Comparison of ENCODE assay signal across 14 mouse cellular contexts in genomic region chr3:101010589-101011202, GRCm38 (mm10). TPM values are rescaled to one million over a fixed set of nuclear protein-coding genes. Genes with fewer than 3 reads are reported as not detected.
DNase-seq lines count a peak whose midpoint lies in the region; ATAC-seq and TF ChIP-seq lines count a peak whose summit lies in the region.
"Had no signal": no experiment of that assay in that cellular context is flagged by ENCODE, and none has a peak within 500 bp of the region (broad histone marks: within the 10 kb centered on the region; RNA-seq: fewer than 3 reads in every experiment).

No protein-coding gene starts in this region.

- no peak overlapping the region for H3K9ac ChIP-seq in intestine, postnatal 0 days (ENCODE audit: low read depth, low read length)
- H3K9ac ChIP-seq: liver, embryonic 13.5 days; midbrain, embryonic 13.5 days had no signal

- no peaks in the 10 kb centered on the region for H3K36me3 ChIP-seq in spleen, adult 2 months (ENCODE audit: control insufficient read depth, insufficient read depth, low read length)
- no peaks in the 10 kb centered on the region for H3K36me3 ChIP-seq in intestine, postnatal 0 days (ENCODE audit: control insufficient read depth, insufficient read depth)
- no peaks in the 10 kb centered on the region for H3K36me3 ChIP-seq in splenic B cell, adult 2 months (ENCODE audit: control insufficient read depth, insufficient read depth, low read length, poor library complexity, severe bottlenecking)
- H3K36me3 ChIP-seq: liver, embryonic 13.5 days; midbrain, embryonic 13.5 days had no signal

- peaks cover 16% of the 10 kb centered on the region for H3K4me1 ChIP-seq in spleen, adult 2 months (ENCODE audit: control insufficient read depth, insufficient read depth, insufficient read length)
- peaks cover 12% of the 10 kb centered on the region; the same call in 1 of the 2 replicates for H3K4me1 ChIP-seq in intestine, postnatal 0 days (replicated peaks; ENCODE audit: control insufficient read depth, insufficient read depth, low read length)
- no peaks in the 10 kb centered on the region for H3K4me1 ChIP-seq in cerebellum, adult 2 months (ENCODE audit: control insufficient read depth, insufficient read depth, low read length)

- H3K27ac ChIP-seq in spleen, adult 2 months (ENCODE audit: insufficient read depth, low read length): peak overlapping the region; percentile 57; the same call in 1 of the 2 replicates
- peak overlapping the region; percentile 62 for H3K27ac ChIP-seq in intestine, postnatal 0 days (ENCODE audit: low read depth, low read length)
- no peak overlapping the region for H3K27ac ChIP-seq in cerebellum, adult 2 months (ENCODE audit: insufficient read depth, low read length)
- H3K27ac ChIP-seq: liver, embryonic 13.5 days; midbrain, embryonic 13.5 days had no signal

- WGBS in spleen, adult 2 months: 17% methylated on average over 4 of the region's 4 CpGs
- 38% methylated on average over 4 of the region's 4 CpGs for WGBS in intestine, postnatal 0 days
- 95% methylated on average over 4 of the region's 4 CpGs for WGBS in cerebellum, adult 2 months

- H3K9me3 ChIP-seq in intestine, postnatal 0 days (ENCODE audit: control insufficient read depth): no peaks in the 10 kb centered on the region
- H3K9me3 ChIP-seq: liver, embryonic 13.5 days; midbrain, embryonic 13.5 days had no signal

- no peaks in the 10 kb centered on the region for H3K27me3 ChIP-seq in spleen, adult 2 months (ENCODE audit: control insufficient read depth, insufficient read depth, low read length)
- H3K27me3 ChIP-seq in intestine, postnatal 0 days (replicated peaks; ENCODE audit: control insufficient read depth, insufficient read depth, low read length): no peaks in the 10 kb centered on the region
- H3K27me3 ChIP-seq in splenic B cell, adult 2 months (ENCODE audit: control insufficient read depth, insufficient read depth, low read length, poor library complexity, severe bottlenecking): no peaks in the 10 kb centered on the region
- no peaks in the 10 kb centered on the region for H3K27me3 ChIP-seq in cerebellum, adult 2 months (ENCODE audit: control insufficient read depth, insufficient read depth, low read length)
- H3K27me3 ChIP-seq: liver, embryonic 13.5 days; midbrain, embryonic 13.5 days had no signal

- H3K4me2 ChIP-seq in intestine, postnatal 0 days (replicated peaks; ENCODE audit: low read depth): no peak overlapping the region
- H3K4me2 ChIP-seq: liver, embryonic 13.5 days; midbrain, embryonic 13.5 days had no signal

- TF ChIP-seq POLR2A in spleen, adult 2 months (IDR thresholded peaks at IDR 0.05; ENCODE audit: low read depth, low read length): no peak
- TF ChIP-seq POLR2A in cerebellum, adult 2 months (IDR thresholded peaks at IDR 0.05; ENCODE audit: borderline replicate concordance, insufficient read depth, low read length): no peak

- intact Hi-C loops in left cerebral cortex, postnatal 14 days (cut with DNase I): no loop called here

- peak; percentile 87 for ATAC-seq in intestine, postnatal 0 days
- ATAC-seq: midbrain, embryonic 13.5 days had no signal

- no peak for TF ChIP-seq CTCF in spleen, adult 2 months (IDR thresholded peaks at IDR 0.05; ENCODE audit: extremely low read depth, insufficient read depth, insufficient read length, insufficient replicate concordance)
- peak; percentile 50 for TF ChIP-seq CTCF in intestine, postnatal 0 days (IDR thresholded peaks at IDR 0.05; ENCODE audit: low read depth)
- TF ChIP-seq CTCF in cerebellum, adult 2 months (IDR thresholded peaks at IDR 0.05; ENCODE audit: borderline replicate concordance, insufficient read depth, low read depth, low read length): no peak

- H3K4me3 ChIP-seq in spleen, adult 2 months (ENCODE audit: extremely low read depth, insufficient read depth, insufficient read length): no peak overlapping the region
- H3K4me3 ChIP-seq in intestine, postnatal 0 days (ENCODE audit: low read depth, low read length): no peak overlapping the region
- H3K4me3 ChIP-seq in cerebellum, adult 2 months (replicated peaks; ENCODE audit: insufficient read depth, low read depth, low read length): no peak overlapping the region
- H3K4me3 ChIP-seq: liver, embryonic 13.5 days; midbrain, embryonic 13.5 days had no signal

- DNase-seq in spleen, adult 2 months (ENCODE audit: low read depth in 1 of 2, low spot score in 2 of 2): peak; percentile 39 to 43
- no peak for DNase-seq in spleen, adult 12 weeks (ENCODE audit: low spot score)
- DNase-seq in T-cell, adult 2 months (ENCODE audit: low spot score): peak; percentile 61
- DNase-seq in splenic B cell, adult 2 months (ENCODE audit: low read depth, low spot score): peak; percentile 67
- DNase-seq in left cerebral cortex, postnatal 14 days (ENCODE audit: low spot score in 2 of 2): no peak
- DNase-seq in cerebellum, adult 2 months: no peak
- DNase-seq: adrenal gland, postnatal 36 days; cerebellum, adult 8-10 months; heart, postnatal 4 days; kidney, postnatal 14 days; liver, embryonic 13.5 days; thymus, postnatal 25 days had no signal

RNA-seq across cellular contexts. Expression of gene Cd101, which starts 18.7 kb away (rescaled TPM):
- polyA plus RNA-seq in spleen, adult 2 months (2012; rRNA removed): 1.9 and 2.8 TPM in 2 replicates
- 1.0 and 1.1 TPM in 2 replicates for polyA plus RNA-seq in intestine, postnatal 0 days (2015; fragmentation: Nextera tagmentation; extraction: Ambion mirVana)
- under 1 TPM; 0.34 to 0.40 TPM for total RNA-seq in left cerebral cortex, postnatal 14 days (2021)
- 0.10 and 0.13 TPM in 2 replicates for polyA plus RNA-seq in cerebellum, adult 2 months (2012; rRNA removed)
- polyA plus RNA-seq: midbrain, embryonic 13.5 days had no signal

RNA-seq across cellular contexts. Expression of gene Ttf2, which starts 41.2 kb away (rescaled TPM):
- 3.1 and 3.3 TPM in 2 replicates for polyA plus RNA-seq in spleen, adult 2 months (2012; rRNA removed)
- 2.7 and 3.4 TPM in 2 replicates for polyA plus RNA-seq in intestine, postnatal 0 days (2015; fragmentation: Nextera tagmentation; extraction: Ambion mirVana)
- 1 to 10 TPM; 1.4 to 1.7 TPM for total RNA-seq in left cerebral cortex, postnatal 14 days (2021)
- polyA plus RNA-seq in cerebellum, adult 2 months (2012; rRNA removed): 2.2 TPM in 2 replicates

Comparison
In these comparisons a context has a peak if more than half of its experiments do, and no peak if none do; other contexts are left out.
1. DNase-seq: peak in spleen, adult 2 months (2 of 2), T-cell, adult 2 months (single experiment) and splenic B cell, adult 2 months (single experiment); none in spleen, adult 12 weeks (single experiment), left cerebral cortex, postnatal 14 days (0 of 2) and cerebellum, adult 2 months (0 of 2).